Mouse (Mus musculus) E14TG2a.4 (cell line): ENCODE results near the gene Ttc21b.

Experiments
- H3K27me3 ChIP-seq: 2 replicates; pipeline ENCODE4 v1.6.1; 2014; ENCODE audit warnings: low read length, control low read depth; ENCODE audit not compliant: insufficient read depth
- H3K36me3 ChIP-seq: 2 replicates; pipeline ENCODE4 v1.6.1; 2014; ENCODE audit warnings: low read length, control low read depth; ENCODE audit not compliant: insufficient read depth
- H3K4me1 ChIP-seq: replicated peaks from 2 replicates; pipeline ENCODE4 v1.6.1; 2014; ENCODE audit warnings: low read depth, low read length, control low read depth
- H3K4me3 ChIP-seq: replicated peaks from 2 replicates; pipeline ENCODE4 v1.5.1; 2014; ENCODE audit warnings: mild to moderate bottlenecking, low read length
- H3K9me3 ChIP-seq: 2 replicates; pipeline ENCODE4 v1.6.1; 2014; ENCODE audit warnings: low read length, control low read depth
- CTCF ChIP-seq: conservative IDR thresholded peaks from 2 replicates; pipeline ENCODE4 v1.5.1; 2014; ENCODE audit warnings: low read length
- NANOG ChIP-seq: IDR thresholded peaks from 2 replicates; pipeline ENCODE4 v1.6.1; 2014; ENCODE audit warnings: borderline replicate concordance, low read length, mixed read lengths
- POU5F1 ChIP-seq: IDR thresholded peaks from 2 replicates; pipeline ENCODE4 v1.6.1; 2014; ENCODE audit warnings: low read length, borderline replicate concordance

Ttc21b gene

DNA sequence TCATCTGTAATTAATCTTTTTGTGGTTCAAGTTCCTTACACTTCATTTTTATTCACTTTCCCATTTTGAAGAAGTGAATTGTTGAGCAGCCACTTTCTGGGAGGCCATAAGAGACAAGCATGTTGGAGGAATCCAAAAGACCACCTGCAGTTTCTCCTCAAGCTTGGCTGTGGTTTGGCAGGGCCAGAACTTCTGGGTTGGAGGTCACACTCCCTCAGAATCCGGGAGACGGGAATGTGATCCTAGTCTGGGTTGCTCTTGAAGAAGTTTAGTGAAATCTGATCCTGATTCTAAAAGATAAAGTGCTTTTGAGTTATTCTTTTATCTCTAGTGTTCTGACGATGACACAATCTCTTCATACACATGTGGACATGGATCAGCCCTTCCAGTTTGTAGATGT, 105.9 kb downstream of the Ttc21b start:
- H3K4me3 ChIP-seq = no peak overlapping the region
- H3K9me3 ChIP-seq = no peaks in the 10 kb centered on the region
- H3K4me1 ChIP-seq = peaks cover 29% of the 10 kb centered on the region
- TF ChIP-seq POU5F1 (no peak), CTCF (no peak), NANOG (no peak)
- H3K36me3 ChIP-seq = no peaks in the 10 kb centered on the region
- no peaks in the 10 kb centered on the region for H3K27me3 ChIP-seq

DNA sequence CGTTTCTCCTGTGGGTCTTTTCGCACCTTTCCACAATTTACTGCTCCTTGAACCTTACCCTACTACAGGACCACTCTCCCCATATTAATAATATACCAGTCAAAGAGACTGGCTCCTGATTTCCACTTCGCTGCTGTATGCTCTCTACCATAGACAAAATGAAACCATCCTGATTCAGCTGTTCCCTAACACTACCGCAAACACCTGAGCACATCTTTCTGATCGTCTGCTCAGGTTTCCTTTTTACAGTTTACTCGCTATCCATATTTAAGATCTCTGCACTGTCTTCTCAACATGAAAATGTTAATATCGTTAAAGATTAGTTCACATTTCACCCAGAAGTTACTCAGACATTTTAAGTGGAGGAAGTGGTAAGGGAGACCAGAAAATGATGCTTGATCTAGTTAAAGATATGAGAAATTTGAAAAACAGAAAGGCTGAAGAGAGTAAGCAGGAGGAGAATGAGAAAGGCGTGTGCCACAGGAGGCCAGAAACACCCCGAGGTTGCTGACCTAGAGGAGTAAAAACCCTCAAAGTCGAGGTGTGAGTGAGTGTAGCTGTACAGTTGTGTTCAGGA, 107.7 kb downstream of the Ttc21b start:
- Histone ChIP-seq H3K4me1 (peaks cover 29% of the 10 kb centered on the region), H3K27me3 (no peaks in the 10 kb centered on the region), H3K4me3 (no peak overlapping the region), H3K36me3 (no peaks in the 10 kb centered on the region), H3K9me3 (no peaks in the 10 kb centered on the region)
- no peak for TF ChIP-seq NANOG
- TF ChIP-seq CTCF = no peak

DNA sequence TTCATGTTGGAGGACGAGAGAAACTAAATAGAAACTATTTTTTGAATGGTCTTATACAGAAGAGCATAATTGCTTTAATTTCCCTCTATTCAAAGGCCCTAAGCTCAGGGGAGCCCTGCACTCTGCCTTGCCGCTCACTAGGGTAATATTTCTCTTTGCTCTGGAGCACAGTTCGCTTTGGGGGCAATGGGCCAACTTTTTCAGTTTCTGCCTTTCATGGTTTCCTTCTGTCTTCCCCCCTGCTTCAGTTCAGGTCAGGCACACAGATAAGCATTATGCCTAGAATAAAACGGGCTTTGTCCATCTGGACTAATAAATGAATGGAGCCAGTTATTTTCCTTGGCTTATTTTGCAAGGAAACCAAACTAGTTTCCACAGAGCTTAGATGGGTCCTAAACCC, 109.9 kb downstream of the Ttc21b start:
- Histone ChIP-seq H3K27me3 (no peaks in the 10 kb centered on the region), H3K36me3 (no peaks in the 10 kb centered on the region), H3K9me3 (no peaks in the 10 kb centered on the region), H3K4me3 (no peak overlapping the region), H3K4me1 (peaks cover 19% of the 10 kb centered on the region)
- no peak for TF ChIP-seq POU5F1
- TF ChIP-seq NANOG = no peak
- TF ChIP-seq CTCF = no peak

DNA sequence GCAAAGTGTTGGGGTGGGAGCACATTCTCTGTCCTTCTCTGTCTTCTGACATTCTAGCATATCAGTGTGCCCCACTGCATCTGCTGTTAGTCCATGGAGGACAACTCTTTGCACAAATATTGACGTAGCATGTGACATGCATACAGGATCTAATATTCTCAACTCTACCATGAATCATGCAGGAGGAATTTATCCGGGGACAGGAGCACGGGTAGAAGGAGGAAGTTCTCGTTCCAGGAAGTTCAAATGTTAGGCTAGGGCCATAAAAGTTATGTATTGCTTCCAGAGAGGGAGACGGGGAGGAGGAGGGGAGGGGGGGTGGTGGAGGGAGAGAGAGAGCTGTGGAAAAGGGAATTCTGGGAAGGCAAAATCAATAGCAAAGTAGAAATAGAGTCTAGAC, 111.6 kb downstream of the Ttc21b start:
- Histone ChIP-seq H3K4me3 (no peak overlapping the region), H3K9me3 (no peaks in the 10 kb centered on the region), H3K4me1 (peaks cover 7% of the 10 kb centered on the region), H3K36me3 (no peaks in the 10 kb centered on the region), H3K27me3 (no peaks in the 10 kb centered on the region)
- no peak for TF ChIP-seq POU5F1
- TF ChIP-seq CTCF = no peak
- TF ChIP-seq NANOG = no peak

- H3K27me3 ChIP-seq = no peaks in the 10 kb centered on the region
- H3K36me3 ChIP-seq = no peaks in the 10 kb centered on the region
- TF ChIP-seq POU5F1 (no peak), NANOG (no peak), CTCF (no peak)
- H3K4me1 ChIP-seq = no peaks in the 10 kb centered on the region
- H3K9me3 ChIP-seq = no peaks in the 10 kb centered on the region
- H3K4me3 ChIP-seq = no peak overlapping the region
These were observed 113.1 kb downstream of the Ttc21b start for GRCm38 (mm10) chr2:66143284-66143683.

GRCm38 (mm10) chr2:66142711-66143110, 113.7 kb downstream of the Ttc21b start:
- H3K27me3 ChIP-seq = no peaks in the 10 kb centered on the region
- TF ChIP-seq CTCF = no peak
- TF ChIP-seq POU5F1 = no peak
- TF ChIP-seq NANOG = no peak
- no peaks in the 10 kb centered on the region for H3K36me3 ChIP-seq
- no peaks in the 10 kb centered on the region for H3K9me3 ChIP-seq
- no peak overlapping the region for H3K4me3 ChIP-seq
- no peaks in the 10 kb centered on the region for H3K4me1 ChIP-seq

- no peaks in the 10 kb centered on the region for H3K27me3 ChIP-seq
- no peaks in the 10 kb centered on the region for H3K9me3 ChIP-seq
These were observed 114.1 kb downstream of the Ttc21b start for GRCm38 (mm10) chr2:66142268-66142667.

DNA sequence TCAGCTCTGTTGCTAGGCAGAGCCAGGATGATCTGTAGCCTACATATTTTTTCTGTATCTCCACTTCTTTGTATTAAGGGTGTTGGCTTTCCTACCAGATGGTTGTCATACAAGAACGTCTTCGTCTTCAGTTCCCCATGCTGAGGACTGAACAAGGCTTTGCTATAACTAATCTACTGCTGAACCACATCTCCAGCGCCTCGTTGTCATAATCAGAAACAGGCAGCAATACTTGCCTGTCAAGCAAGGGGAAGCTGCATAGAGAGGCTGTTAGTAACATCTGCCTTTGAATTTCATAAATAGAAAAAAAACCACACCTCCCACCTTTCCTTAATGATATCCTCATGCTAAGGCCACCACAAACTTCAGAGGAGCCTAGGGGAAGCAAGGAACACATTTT, 116.2 kb downstream of the Ttc21b start:
- Histone ChIP-seq H3K4me1 (no peaks in the 10 kb centered on the region), H3K9me3 (no peaks in the 10 kb centered on the region), H3K4me3 (no peak overlapping the region), H3K36me3 (no peaks in the 10 kb centered on the region), H3K27me3 (no peaks in the 10 kb centered on the region)
- TF ChIP-seq POU5F1 (no peak), CTCF (no peak), NANOG (no peak)

More at GRCm38 (mm10) chr2:66142268-66142667, 114.1 kb downstream of the Ttc21b start:
- H3K4me3 ChIP-seq = no peak overlapping the region
- TF ChIP-seq CTCF (no peak), POU5F1 (no peak), NANOG (no peak)
- H3K4me1 ChIP-seq = no peaks in the 10 kb centered on the region
- H3K36me3 ChIP-seq = no peaks in the 10 kb centered on the region
